Mouse (Mus musculus) lung, embryonic 15.5 days (tissue): ENCODE data around the gene Pard3. TPM values are rescaled to one million over a fixed set of nuclear protein-coding genes. Genes with fewer than 3 reads are reported as not detected.

Source experiments
- ATAC-seq: fragments of 200-750 bp; cut with Nextera tagmentation; 2 replicates; pipeline ENCODE4 v1.8.0; 2017; ENCODE audit warnings: moderate number of reproducible peaks, borderline replicate concordance; ENCODE audit not compliant: low FRiP score, low TSS enrichment; ENCODE audit errors: extremely low read depth
- H3K27ac ChIP-seq: fragments of 300-500 bp; sonication (generic); 2 replicates; pipeline ENCODE4 v1.5.1; 2015; ENCODE audit warnings: moderate library complexity, mild to moderate bottlenecking, inconsistent platforms
- H3K27me3 ChIP-seq: fragments of 300-500 bp; sonication (generic); 2 replicates; pipeline ENCODE4 v1.6.1; 2015; ENCODE audit warnings: inconsistent platforms
- H3K36me3 ChIP-seq: fragments of 300-500 bp; sonication (generic); 2 replicates; pipeline ENCODE4 v1.6.1; 2015; ENCODE audit warnings: inconsistent platforms
- H3K4me1 ChIP-seq: fragments of 300-500 bp; sonication (generic); 2 replicates; pipeline ENCODE4 v1.6.1; 2015; ENCODE audit warnings: inconsistent platforms
- H3K4me2 ChIP-seq: fragments of 300-500 bp; sonication (generic); 2 replicates; pipeline ENCODE4 v1.6.1; 2015; ENCODE audit warnings: inconsistent platforms, mild to moderate bottlenecking, moderate library complexity
- H3K4me3 ChIP-seq: fragments of 300-500 bp; sonication (generic); 2 replicates; pipeline ENCODE4 v1.5.1; 2015; ENCODE audit warnings: mild to moderate bottlenecking, inconsistent platforms
- H3K9ac ChIP-seq: fragments of 300-500 bp; sonication (generic); 2 replicates; pipeline ENCODE4 v1.6.1; 2015; ENCODE audit warnings: inconsistent platforms
- H3K9me3 ChIP-seq: fragments of 300-500 bp; sonication (generic); 2 replicates; pipeline ENCODE4 v1.6.1; 2016; ENCODE audit warnings: inconsistent platforms
- WGBS: fragments of 180-500 bp; shearing (Covaris S2); methylation state at CpG from one replicate; pipeline ENCODE4 v1.1.7; 2015; 5-methylcytosine and 5-hydroxymethylcytosine counted together
- polyA plus RNA-seq: library from polyadenylated mRNA; unstranded; fragments of >200 nt; fragmentation: Nextera tagmentation; extraction: Ambion mirVana; gene quantifications from 2 replicates; pipeline ENCODE4 v1.2.1, GENCODE M21; 2015

Pard3 gene
- polyA plus RNA-seq, 1 experiment from 2014 or later: 21.9 TPM

- ATAC-seq: no peak
- no peaks in the 10 kb centered on the region for H3K27me3 ChIP-seq
- no peaks in the 10 kb centered on the region for H3K4me1 ChIP-seq
- H3K27ac ChIP-seq: no peak overlapping the region
- H3K9ac ChIP-seq: no peak overlapping the region
- 18% methylated on average over 1 of the region's 1 CpGs for WGBS
- H3K4me3 ChIP-seq: no peak overlapping the region
- H3K36me3 ChIP-seq: no peaks in the 10 kb centered on the region
- no peaks in the 10 kb centered on the region for H3K9me3 ChIP-seq
- no peak overlapping the region for H3K4me2 ChIP-seq
Measured at GRCm38 (mm10) chr8:127315811-127316210, 252.1 kb downstream of the Pard3 start.

GRCm38 (mm10) chr8:127317914-127318313, 254.2 kb downstream of the Pard3 start:
- WGBS: 62% methylated on average over 1 of the region's 1 CpGs
- Histone ChIP-seq H3K27me3 (no peaks in the 10 kb centered on the region), H3K27ac (no peak overlapping the region), H3K36me3 (no peaks in the 10 kb centered on the region), H3K4me3 (no peak overlapping the region), H3K9me3 (no peaks in the 10 kb centered on the region), H3K9ac (no peak overlapping the region), H3K4me2 (no peak overlapping the region), H3K4me1 (no peaks in the 10 kb centered on the region)
- no peak for ATAC-seq

GRCm38 (mm10) chr8:127318377-127319159, 254.9 kb downstream of the Pard3 start:
- no peak overlapping the region for H3K27ac ChIP-seq
- H3K36me3 ChIP-seq: no peaks in the 10 kb centered on the region
- H3K4me1 ChIP-seq: no peaks in the 10 kb centered on the region
- no peak overlapping the region for H3K4me3 ChIP-seq
- no peak for ATAC-seq
- 84% methylated on average over 7 of the region's 7 CpGs for WGBS
- no peak overlapping the region for H3K9ac ChIP-seq
- H3K4me2 ChIP-seq: no peak overlapping the region
- no peaks in the 10 kb centered on the region for H3K9me3 ChIP-seq
- no peaks in the 10 kb centered on the region for H3K27me3 ChIP-seq

- H3K9ac ChIP-seq: no peak overlapping the region
- H3K27me3 ChIP-seq: no peaks in the 10 kb centered on the region
- H3K36me3 ChIP-seq: 0 out of 2 replicates have a peak, but pooled peaks cover 3% of the 10 kb centered on the region
- no peak overlapping the region for H3K4me2 ChIP-seq
- no peak for ATAC-seq
- WGBS: 82% methylated on average over 5 of the region's 5 CpGs
- H3K4me3 ChIP-seq: no peak overlapping the region
- H3K4me1 ChIP-seq: no peaks in the 10 kb centered on the region
- H3K27ac ChIP-seq: no peak overlapping the region
- no peaks in the 10 kb centered on the region for H3K9me3 ChIP-seq
Measured at GRCm38 (mm10) chr8:127320930-127321329, 257.2 kb downstream of the Pard3 start.

GRCm38 (mm10) chr8:127323583-127324360, 260.1 kb downstream of the Pard3 start:
- ATAC-seq: no peak
- no peak overlapping the region for H3K4me3 ChIP-seq
- H3K27ac ChIP-seq: no peak overlapping the region
- H3K9ac ChIP-seq: no peak overlapping the region
- 0 out of 2 replicates have a peak, but pooled peaks cover 3% of the 10 kb centered on the region for H3K36me3 ChIP-seq
- H3K4me1 ChIP-seq: no peaks in the 10 kb centered on the region
- H3K9me3 ChIP-seq: no peaks in the 10 kb centered on the region
- WGBS: 87% methylated on average over 10 of the region's 10 CpGs
- H3K27me3 ChIP-seq: no peaks in the 10 kb centered on the region
- no peak overlapping the region for H3K4me2 ChIP-seq

- no peak overlapping the region for H3K27ac ChIP-seq
- 60% methylated on average over 3 of the region's 3 CpGs for WGBS
- no peak for ATAC-seq
- no peak overlapping the region for H3K4me2 ChIP-seq
- 0 out of 2 replicates have a peak, but pooled peaks cover 3% of the 10 kb centered on the region for H3K36me3 ChIP-seq
- no peaks in the 10 kb centered on the region for H3K9me3 ChIP-seq
- H3K4me1 ChIP-seq: no peaks in the 10 kb centered on the region
- H3K4me3 ChIP-seq: no peak overlapping the region
- H3K9ac ChIP-seq: no peak overlapping the region
- no peaks in the 10 kb centered on the region for H3K27me3 ChIP-seq
Measured at GRCm38 (mm10) chr8:127324836-127325570, 261.3 kb downstream of the Pard3 start.

- Histone ChIP-seq H3K27ac (no peak overlapping the region), H3K9me3 (no peaks in the 10 kb centered on the region), H3K4me2 (no peak overlapping the region), H3K36me3 (0 out of 2 replicates have a peak, but pooled peaks cover 3% of the 10 kb centered on the region), H3K4me1 (no peaks in the 10 kb centered on the region), H3K27me3 (no peaks in the 10 kb centered on the region), H3K9ac (no peak overlapping the region), H3K4me3 (no peak overlapping the region)
- no peak for ATAC-seq
- 60% methylated on average over 5 of the region's 5 CpGs for WGBS
Measured at GRCm38 (mm10) chr8:127325749-127326148, 262.1 kb downstream of the Pard3 start.

GRCm38 (mm10) chr8:127330258-127331187, 266.8 kb downstream of the Pard3 start:
- no peaks in the 10 kb centered on the region for H3K4me1 ChIP-seq
- no peaks in the 10 kb centered on the region for H3K36me3 ChIP-seq
- WGBS: 47% methylated on average over 12 of the region's 12 CpGs
- no peaks in the 10 kb centered on the region for H3K9me3 ChIP-seq
- no peak for ATAC-seq
- no peak overlapping the region for H3K9ac ChIP-seq
- H3K4me3 ChIP-seq: no peak overlapping the region
- no peak overlapping the region for H3K4me2 ChIP-seq
- no peaks in the 10 kb centered on the region for H3K27me3 ChIP-seq
- H3K27ac ChIP-seq: no peak overlapping the region

GRCm38 (mm10) chr8:127331751-127332150, 268.1 kb downstream of the Pard3 start:
- no peak overlapping the region for H3K4me2 ChIP-seq
- H3K27ac ChIP-seq: no peak overlapping the region
- H3K27me3 ChIP-seq: no peaks in the 10 kb centered on the region
- H3K4me1 ChIP-seq: no peaks in the 10 kb centered on the region
- ATAC-seq: no peak
- no peaks in the 10 kb centered on the region for H3K36me3 ChIP-seq
- no peaks in the 10 kb centered on the region for H3K9me3 ChIP-seq
- H3K4me3 ChIP-seq: no peak overlapping the region
- no peak overlapping the region for H3K9ac ChIP-seq
- 97% methylated on average over 1 of the region's 1 CpGs for WGBS

GRCm38 (mm10) chr8:127335216-127335615, 271.5 kb downstream of the Pard3 start:
- no peaks in the 10 kb centered on the region for H3K4me1 ChIP-seq
- no peak overlapping the region for H3K9ac ChIP-seq
- H3K27me3 ChIP-seq: no peaks in the 10 kb centered on the region
- H3K4me3 ChIP-seq: no peak overlapping the region
- no peaks in the 10 kb centered on the region for H3K9me3 ChIP-seq
- 94% methylated on average over 1 of the region's 1 CpGs for WGBS
- no peak overlapping the region for H3K27ac ChIP-seq
- H3K36me3 ChIP-seq: no peaks in the 10 kb centered on the region
- ATAC-seq: no peak
- H3K4me2 ChIP-seq: no peak overlapping the region

GRCm38 (mm10) chr8:127338183-127338582, 274.5 kb downstream of the Pard3 start:
- Histone ChIP-seq H3K9ac (no peak overlapping the region), H3K4me1 (no peaks in the 10 kb centered on the region), H3K27ac (no peak overlapping the region), H3K36me3 (no peaks in the 10 kb centered on the region), H3K4me2 (no peak overlapping the region), H3K27me3 (no peaks in the 10 kb centered on the region), H3K4me3 (no peak overlapping the region), H3K9me3 (no peaks in the 10 kb centered on the region)
- WGBS: 82% methylated on average over 11 of the region's 11 CpGs
- no peak for ATAC-seq
